Mouse (Mus musculus) stomach, embryonic 14.5 days (tissue): ENCODE results near the gene Tbcel. TPM values are rescaled to one million over a fixed set of nuclear protein-coding genes. Genes with fewer than 3 reads are reported as not detected.

Experiments
- ATAC-seq: fragments of 200-750 bp; cut with Nextera tagmentation; 2 replicates; pipeline ENCODE4 v1.8.0; 2017; ENCODE audit warnings: low read depth, moderate TSS enrichment; ENCODE audit not compliant: insufficient number of reproducible peaks, insufficient read depth, low FRiP score
- H3K27ac ChIP-seq: fragments of 300-500 bp; sonication (generic); 2 replicates; pipeline ENCODE4 v1.5.1; 2014; ENCODE audit warnings: mild to moderate bottlenecking, low read length, moderate library complexity, mixed read lengths
- H3K27me3 ChIP-seq: fragments of 300-500 bp; sonication (generic); 2 replicates; pipeline ENCODE4 v1.6.1; 2014; ENCODE audit warnings: low read length, control low read depth, mixed read lengths; ENCODE audit not compliant: control insufficient read depth, insufficient read depth
- H3K36me3 ChIP-seq: fragments of 300-500 bp; sonication (generic); 2 replicates; pipeline ENCODE4 v1.6.1; 2014; ENCODE audit warnings: mild to moderate bottlenecking, control low read depth, low read length, moderate library complexity, mixed read lengths; ENCODE audit not compliant: control insufficient read depth, insufficient read depth
- H3K4me1 ChIP-seq: fragments of 300-500 bp; sonication (generic); 2 replicates; pipeline ENCODE4 v1.6.1; 2014; ENCODE audit warnings: low read length, control low read depth, mixed read lengths; ENCODE audit not compliant: control insufficient read depth, insufficient read depth
- H3K4me2 ChIP-seq: fragments of 300-500 bp; sonication (generic); replicated peaks from 2 replicates; pipeline ENCODE4 v1.6.1; 2014; ENCODE audit warnings: low read depth, low read length, control low read depth
- H3K4me3 ChIP-seq: fragments of 300-500 bp; sonication (generic); 2 replicates; pipeline ENCODE4 v1.5.1; 2014; ENCODE audit warnings: low read depth, low read length, control low read depth
- H3K9ac ChIP-seq: fragments of 300-500 bp; sonication (generic); replicated peaks from 2 replicates; pipeline ENCODE4 v1.6.1; 2014; ENCODE audit warnings: low read depth, mild to moderate bottlenecking, control low read depth, low read length, moderate library complexity, mixed read lengths
- H3K9me3 ChIP-seq: fragments of 300-500 bp; sonication (generic); 2 replicates; pipeline ENCODE4 v1.6.1; 2016; ENCODE audit warnings: low read depth, low read length, control low read depth; ENCODE audit not compliant: control insufficient read depth
- WGBS: fragments of 180-500 bp; shearing (Covaris S2); extraction: QIAGEN DNeasy Blood & Tissue Kit; methylation state at CpG from one replicate; pipeline ENCODE4 v1.1.7; 2014; 5-methylcytosine and 5-hydroxymethylcytosine counted together
- polyA plus RNA-seq: library from polyadenylated mRNA; unstranded; fragments of >200 nt; fragmentation: Nextera tagmentation; extraction: Ambion mirVana; gene quantifications from 2 replicates; pipeline ENCODE4 v1.2.1, GENCODE M21; 2014

Gene Tbcel
- polyA plus RNA-seq, 1 experiment from 2014 or later, result 5.5 TPM

GRCm38 (mm10) chr9:42464181-42464580 lies 43.4 kb downstream of the Tbcel start:
- H3K36me3 ChIP-seq, result no peaks in the 10 kb centered on the region
- H3K27me3 ChIP-seq, result no peaks in the 10 kb centered on the region
- H3K27ac ChIP-seq, result no peak overlapping the region
- 88% methylated on average over 9 of the region's 9 CpGs for WGBS
- ATAC-seq, result no peak
- no peak overlapping the region for H3K4me3 ChIP-seq
- peaks cover 28% of the 10 kb centered on the region for H3K4me1 ChIP-seq
- H3K9me3 ChIP-seq, result no peaks in the 10 kb centered on the region
- no peak overlapping the region for H3K4me2 ChIP-seq
- H3K9ac ChIP-seq, result no peak overlapping the region

DNA sequence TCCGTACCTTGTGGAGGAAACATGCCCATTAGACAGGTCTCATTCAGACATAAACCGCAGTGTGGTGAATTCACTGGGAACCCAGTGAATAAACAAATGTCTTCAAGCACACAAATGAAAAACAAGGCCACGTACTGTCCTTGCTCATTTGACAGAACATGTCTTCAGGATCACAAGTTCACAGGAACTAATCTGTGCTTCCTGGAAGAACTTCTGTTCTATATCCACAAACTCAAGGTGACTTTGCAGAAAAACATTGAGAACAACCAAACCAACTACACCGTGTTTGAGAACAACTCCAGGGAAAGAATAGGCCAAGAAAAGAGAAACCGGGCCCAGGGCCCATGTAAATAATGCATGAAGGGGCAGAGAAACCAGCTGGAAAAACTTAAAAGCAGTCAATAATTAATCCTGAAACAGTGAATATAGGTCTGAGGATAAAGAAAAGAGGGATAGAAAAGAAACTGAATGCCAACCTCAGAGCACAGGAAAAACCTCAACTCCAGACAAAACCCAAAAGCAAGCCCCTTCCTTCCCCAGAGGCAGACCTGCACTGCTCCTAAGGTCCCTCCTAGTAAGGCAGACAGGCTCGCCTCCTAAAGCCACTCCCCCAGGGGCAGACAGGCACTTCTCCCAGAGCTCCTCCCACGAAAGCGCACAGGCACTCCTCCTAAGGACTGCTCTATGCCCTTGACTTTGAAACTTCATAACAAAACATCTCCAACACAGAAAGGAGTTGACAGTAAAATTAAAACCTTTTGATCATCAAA lies 44.2 kb downstream of the Tbcel start:
- Histone ChIP-seq H3K4me1 (peaks cover 28% of the 10 kb centered on the region), H3K4me3 (no peak overlapping the region), H3K4me2 (no peak overlapping the region), H3K9ac (no peak overlapping the region), H3K36me3 (no peaks in the 10 kb centered on the region), H3K27me3 (no peaks in the 10 kb centered on the region), H3K9me3 (no peaks in the 10 kb centered on the region), H3K27ac (no peak overlapping the region)
- ATAC-seq, result peak; percentile 87; the same call in 1 of the 2 replicates
- 38% methylated on average over 8 of the region's 8 CpGs for WGBS

GRCm38 (mm10) chr9:42462585-42463219 lies 44.9 kb downstream of the Tbcel start:
- Histone ChIP-seq H3K4me3 (no peak overlapping the region), H3K27ac (no peak overlapping the region), H3K4me1 (peaks cover 26% of the 10 kb centered on the region), H3K36me3 (no peaks in the 10 kb centered on the region), H3K9ac (no peak overlapping the region), H3K4me2 (no peak overlapping the region), H3K9me3 (no peaks in the 10 kb centered on the region), H3K27me3 (no peaks in the 10 kb centered on the region)
- 75% methylated on average over 7 of the region's 7 CpGs for WGBS
- ATAC-seq, result no peak

- Histone ChIP-seq H3K36me3 (no peaks in the 10 kb centered on the region), H3K4me1 (peaks cover 25% of the 10 kb centered on the region), H3K4me2 (no peak overlapping the region), H3K9ac (no peak overlapping the region), H3K4me3 (no peak overlapping the region), H3K9me3 (no peaks in the 10 kb centered on the region), H3K27ac (no peak overlapping the region), H3K27me3 (no peaks in the 10 kb centered on the region)
- peak; percentile 50; the same call in 1 of the 2 replicates for ATAC-seq
- WGBS, result 40% methylated on average over 11 of the region's 11 CpGs
Measured at GRCm38 (mm10) chr9:42461390-42462108, 46.1 kb downstream of the Tbcel start.

GRCm38 (mm10) chr9:42460353-42460752 lies 47.3 kb downstream of the Tbcel start:
- Histone ChIP-seq H3K4me3 (no peak overlapping the region), H3K4me1 (peaks cover 25% of the 10 kb centered on the region), H3K9ac (no peak overlapping the region), H3K36me3 (no peaks in the 10 kb centered on the region), H3K27ac (no peak overlapping the region), H3K9me3 (no peaks in the 10 kb centered on the region), H3K4me2 (no peak overlapping the region), H3K27me3 (no peaks in the 10 kb centered on the region)
- ATAC-seq, result no peak
- 81% methylated on average over 10 of the region's 10 CpGs for WGBS

DNA sequence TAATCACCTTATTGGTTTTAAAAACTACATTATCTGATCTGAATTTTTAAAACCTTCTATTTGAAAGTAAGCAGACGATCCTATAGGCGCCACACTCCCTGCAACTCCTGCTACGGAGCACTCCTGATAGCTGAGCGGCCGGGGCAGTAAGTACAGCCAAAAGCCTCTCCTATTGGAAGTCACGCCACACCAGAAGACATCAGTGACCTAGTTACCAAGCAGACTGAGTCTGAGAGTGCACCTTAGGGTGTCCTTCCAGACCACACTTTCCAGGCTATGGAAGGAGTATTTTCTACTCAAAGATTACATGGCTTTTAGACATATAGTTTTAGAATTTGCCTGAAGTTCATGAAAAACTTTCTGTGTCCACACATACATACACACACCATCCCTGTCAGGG lies 47.9 kb downstream of the Tbcel start:
- 93% methylated on average over 6 of the region's 6 CpGs for WGBS
- H3K4me1 ChIP-seq, result peaks cover 25% of the 10 kb centered on the region

DNA sequence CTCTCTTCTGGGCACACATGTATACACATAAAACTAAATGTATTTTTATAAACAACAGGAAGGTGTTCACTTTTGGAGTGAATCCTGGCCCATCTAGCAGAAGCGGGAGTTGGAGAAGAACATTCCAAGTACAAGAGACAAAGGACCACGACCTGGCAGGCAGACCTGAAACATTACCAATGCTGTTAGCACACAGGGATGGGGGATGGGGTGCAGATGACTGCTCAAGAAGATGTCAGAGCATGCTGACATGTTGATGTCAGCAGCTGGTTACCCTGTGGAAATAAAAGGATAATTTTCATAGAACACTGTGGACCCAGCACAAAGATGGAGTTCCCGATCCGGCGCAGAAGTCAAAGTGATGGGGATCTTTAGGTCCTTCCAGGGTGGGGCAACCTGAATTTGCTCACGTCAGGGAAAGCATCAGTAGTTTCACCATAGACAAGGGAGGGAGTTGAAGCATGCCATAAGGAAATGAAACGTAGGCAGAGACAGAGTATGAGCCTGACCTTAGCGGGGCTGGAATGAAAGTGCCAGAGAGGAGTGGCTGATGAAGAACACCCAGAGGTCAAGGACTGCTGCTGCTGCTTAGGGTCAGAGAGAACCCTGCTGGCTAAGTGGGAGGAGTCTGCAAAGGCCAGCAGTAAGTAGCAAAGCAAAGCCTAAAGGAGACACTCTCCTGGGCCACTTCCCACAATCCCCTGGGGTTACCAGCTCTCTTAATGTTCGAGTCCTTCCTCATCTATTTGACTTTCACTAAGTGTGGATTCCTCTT lies 48.7 kb downstream of the Tbcel start:
- no peak overlapping the region for H3K9ac ChIP-seq
- H3K4me3 ChIP-seq, result no peak overlapping the region
- no peak overlapping the region for H3K27ac ChIP-seq
- WGBS, result 55% methylated on average over 9 of the region's 9 CpGs
- H3K27me3 ChIP-seq, result no peaks in the 10 kb centered on the region
- H3K36me3 ChIP-seq, result no peaks in the 10 kb centered on the region; the same call in 1 of the 2 replicates
- H3K4me2 ChIP-seq, result no peak overlapping the region
- ATAC-seq, result no peak
- no peaks in the 10 kb centered on the region for H3K9me3 ChIP-seq
- H3K4me1 ChIP-seq, result peaks cover 25% of the 10 kb centered on the region

More for the DNA sequence above, 47.9 kb downstream of the Tbcel start:
- no peaks in the 10 kb centered on the region for H3K9me3 ChIP-seq
- no peak for ATAC-seq
- H3K9ac ChIP-seq, result no peak overlapping the region
- no peaks in the 10 kb centered on the region for H3K27me3 ChIP-seq
- no peak overlapping the region for H3K27ac ChIP-seq
- H3K36me3 ChIP-seq, result no peaks in the 10 kb centered on the region; the same call in 1 of the 2 replicates
- H3K4me2 ChIP-seq, result no peak overlapping the region
- no peak overlapping the region for H3K4me3 ChIP-seq

GRCm38 (mm10) chr9:42457501-42457900 lies 50.1 kb downstream of the Tbcel start:
- Histone ChIP-seq H3K4me1 (peaks cover 15% of the 10 kb centered on the region), H3K4me3 (no peak overlapping the region), H3K9me3 (no peaks in the 10 kb centered on the region), H3K9ac (no peak overlapping the region), H3K4me2 (no peak overlapping the region), H3K27me3 (no peaks in the 10 kb centered on the region), H3K27ac (no peak overlapping the region), H3K36me3 (no peaks in the 10 kb centered on the region; the same call in 1 of the 2 replicates)
- WGBS, result 85% methylated on average over 8 of the region's 8 CpGs
- ATAC-seq, result no peak
